Mouse (Mus musculus) liver, adult 2 months (tissue): ENCODE measurements around the gene Btf3l4.
A peak's percentile ranks its signal among the peaks of the same experiment; 100 is the strongest.

Experiments
- CTCF ChIP-seq: fragments of 200-500 bp; IDR thresholded peaks from 2 replicates; pipeline ENCODE4 v1.5.1; 2011; ENCODE audit warnings: low read depth, low read length, control low read depth
- POLR2A ChIP-seq: fragments of 200-500 bp; IDR thresholded peaks from 2 replicates; pipeline ENCODE4 v1.6.1; 2011; ENCODE audit warnings: low read length, control low read depth; ENCODE audit not compliant: insufficient read depth; ENCODE audit errors: extremely low read depth

DNA sequence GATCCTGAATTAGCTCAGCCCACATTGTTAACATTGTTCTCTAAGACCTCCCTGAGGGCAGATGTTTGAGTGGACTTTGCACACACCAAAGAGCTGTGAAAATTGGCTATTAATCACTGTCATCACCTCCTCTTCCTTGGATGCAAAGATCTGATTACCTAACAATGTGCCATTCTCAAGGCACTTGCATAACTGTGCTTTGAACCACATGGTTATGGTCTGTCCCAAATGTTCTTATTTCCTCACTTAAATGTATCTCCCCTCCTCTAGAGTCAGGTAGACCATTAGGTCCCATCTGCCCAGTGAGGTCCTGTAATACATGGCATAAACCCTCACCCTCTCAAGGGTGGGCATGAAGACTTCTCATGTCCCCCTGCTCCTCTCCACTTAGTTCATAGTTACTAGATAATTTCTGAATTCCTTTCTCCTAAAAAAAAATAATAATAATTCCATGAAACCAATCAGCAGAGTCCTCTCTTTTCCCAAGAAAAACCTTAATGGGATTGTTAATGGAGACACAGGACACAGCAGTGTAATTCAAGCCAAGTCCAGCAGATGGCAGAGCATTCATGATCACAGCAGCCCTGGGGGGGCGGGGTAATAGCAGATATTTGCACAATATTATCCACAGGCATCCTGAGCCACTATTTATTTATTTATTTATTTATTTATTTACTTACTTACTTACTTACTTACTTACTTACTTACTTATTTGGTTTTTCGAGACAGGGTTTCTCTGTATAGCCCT, 35.2 kb downstream of the Btf3l4 start:
- TF ChIP-seq POLR2A (no peak), CTCF (peak; percentile 76)
